Mouse (Mus musculus) brain, embryonic 14.5 days (tissue): ENCODE results near the gene F12. TPM values are rescaled to one million over a fixed set of nuclear protein-coding genes. Genes with fewer than 3 reads are reported as not detected.

Experiments used
- DNase-seq: peaks from one replicate; pipeline ENCODE4 v3.0.0-alpha.2; 2011; ENCODE audit warnings: low read depth
- CTCF ChIP-seq: fragments of 200-500 bp; IDR thresholded peaks from 2 replicates; pipeline ENCODE4 v1.5.1; 2012; ENCODE audit warnings: inconsistent platforms, mild to moderate bottlenecking, moderate library complexity, borderline replicate concordance; ENCODE audit not compliant: insufficient read depth, insufficient read length; ENCODE audit errors: extremely low read depth
- POLR2A ChIP-seq: fragments of 200-500 bp; IDR thresholded peaks from 2 replicates; pipeline ENCODE4 v1.6.1; 2012; ENCODE audit warnings: mild to moderate bottlenecking, inconsistent platforms, borderline replicate concordance; ENCODE audit not compliant: poor library complexity, insufficient read depth, insufficient read length, severe bottlenecking; ENCODE audit errors: extremely low read depth
- polyA plus RNA-seq: library from polyadenylated mRNA; depleted of rRNA; stranded (reverse); fragments of >200 nt; gene quantifications from 2 replicates; pipeline ENCODE4 v1.2.3, GENCODE M21; 2012

F12 gene
- polyA plus RNA-seq, 1 experiment = 0.26 TPM

GRCm38 (mm10) chr13:55464027-55464884 lies 37.7 kb upstream of the F12 start, which contains the start of gene Prr7:
Prr7 (plus strand) TSS chr13:55464267.
- TF ChIP-seq POLR2A (peak; percentile 79), CTCF (no peak)

GRCm38 (mm10) chr13:55463399-55464026 lies 36.9 kb upstream of the F12 start:
- TF ChIP-seq CTCF = no peak
- no peak for TF ChIP-seq POLR2A
- no peak for DNase-seq

More at GRCm38 (mm10) chr13:55464027-55464884, 37.7 kb upstream of the F12 start, which contains the start of gene Prr7:
- DNase-seq = peak; percentile 93

GRCm38 (mm10) chr13:55462965-55463364 lies 36.4 kb upstream of the F12 start:
- TF ChIP-seq CTCF (no peak), POLR2A (no peak)

GRCm38 (mm10) chr13:55451785-55452549 lies 25.4 kb upstream of the F12 start:
- DNase-seq = no peak
- TF ChIP-seq CTCF (no peak), POLR2A (no peak)

More at GRCm38 (mm10) chr13:55462965-55463364, 36.4 kb upstream of the F12 start:
- no peak for DNase-seq

GRCm38 (mm10) chr13:55451296-55451695 lies 24.7 kb upstream of the F12 start:
- TF ChIP-seq CTCF = no peak
- TF ChIP-seq POLR2A = no peak
- no peak for DNase-seq

- DNase-seq = no peak
- TF ChIP-seq POLR2A (no peak), CTCF (no peak)
Observed at GRCm38 (mm10) chr13:55450511-55450980, 24.0 kb upstream of the F12 start.

GRCm38 (mm10) chr13:55449679-55450441 lies 23.3 kb upstream of the F12 start:
- no peak for DNase-seq
- no peak for TF ChIP-seq CTCF
- TF ChIP-seq POLR2A = no peak

GRCm38 (mm10) chr13:55449205-55449604 lies 22.6 kb upstream of the F12 start:
- TF ChIP-seq POLR2A (no peak), CTCF (no peak)
- DNase-seq = no peak

GRCm38 (mm10) chr13:55448131-55448530 lies 21.5 kb upstream of the F12 start:
- DNase-seq = no peak
- no peak for TF ChIP-seq POLR2A
- TF ChIP-seq CTCF = no peak

- no peak for DNase-seq
- TF ChIP-seq CTCF (no peak), POLR2A (no peak)
Observed at GRCm38 (mm10) chr13:55447543-55447943, 20.9 kb upstream of the F12 start.

GRCm38 (mm10) chr13:55446483-55447105 lies 20.0 kb upstream of the F12 start:
- TF ChIP-seq POLR2A = no peak
- TF ChIP-seq CTCF = no peak
- DNase-seq = no peak
